Mouse (Mus musculus): ENCODE results near the gene Aspg. TPM values are rescaled to one million over a fixed set of nuclear protein-coding genes. Genes with fewer than 3 reads are reported as not detected.
A peak's percentile ranks its signal among the peaks of the same experiment; 100 is the strongest.

Gene Aspg
- polyA plus RNA-seq, 1 experiment from 2014 or later: 0.15 TPM

DNA sequence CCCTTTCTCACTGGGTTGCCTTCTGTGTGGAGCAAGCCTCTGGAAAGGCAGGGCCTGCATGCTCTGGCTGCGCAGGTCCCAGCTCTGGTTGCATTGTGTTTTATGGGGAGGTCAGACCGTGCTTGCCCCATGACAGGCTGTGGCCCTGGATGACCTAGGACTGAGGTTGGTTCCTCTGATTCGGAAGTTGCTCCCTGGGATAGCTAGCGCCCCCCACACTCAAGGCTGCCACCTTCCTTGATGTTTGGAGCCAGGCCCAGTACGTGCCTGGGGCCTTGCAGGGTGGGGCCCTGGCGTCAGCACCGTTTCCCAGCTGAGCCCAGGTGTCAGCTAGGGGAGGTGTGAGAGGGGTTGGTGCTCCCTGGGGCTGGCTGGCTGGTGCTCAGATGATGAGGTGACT is 43.5 kb downstream of the Aspg start:
- peaks cover 24 to 38% of the 10 kb centered on the region in 2 experiments for H3K4me1 ChIP-seq (ENCODE audit: control insufficient read depth in 2 of 2, insufficient read depth in 2 of 2, low read length in 2 of 2)
- H3K4me3 ChIP-seq (ENCODE audit: control insufficient read depth in 1 of 2, insufficient read depth in 1 of 2, low read depth in 1 of 2, low read length in 2 of 2): no peak overlapping the region

DNA sequence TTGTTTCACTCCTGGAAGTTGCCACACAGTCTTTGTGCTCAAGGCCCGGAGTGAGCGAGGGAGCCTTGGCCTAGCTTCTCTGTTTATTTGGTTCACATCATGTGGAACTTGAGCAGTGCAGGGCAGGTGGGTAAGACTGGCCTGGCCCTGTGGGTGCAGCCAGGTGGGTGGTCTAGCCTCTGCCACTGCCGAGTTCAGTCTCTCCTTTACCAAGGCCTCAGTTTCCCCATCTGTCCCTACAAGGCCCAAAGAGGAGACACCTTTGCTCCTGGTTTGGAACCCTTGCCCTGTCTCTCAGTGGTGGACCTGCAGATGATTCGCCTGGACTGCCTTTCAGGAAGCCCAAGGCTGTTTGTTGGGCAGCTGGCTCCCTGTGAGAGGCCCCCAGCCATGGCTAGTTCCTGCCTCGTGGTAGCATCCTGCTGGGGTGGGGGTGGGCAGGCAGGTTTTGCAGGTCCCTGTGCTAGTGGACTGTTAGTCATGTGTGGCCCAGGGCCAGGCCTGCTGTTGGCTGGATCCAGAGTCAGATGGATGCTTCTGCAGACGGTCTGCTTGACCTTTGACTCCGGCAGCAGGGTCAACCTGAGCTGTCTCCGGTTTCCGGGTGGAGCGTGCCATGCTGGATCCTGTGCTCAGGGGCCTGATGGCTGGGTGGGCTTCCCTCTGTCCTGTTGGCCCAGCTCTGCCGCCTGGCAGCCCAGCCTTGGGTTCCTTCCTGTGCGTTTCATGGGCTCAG is 44.9 kb downstream of the Aspg start:
- peaks cover 32 to 37% of the 10 kb centered on the region in 2 experiments for H3K4me1 ChIP-seq (ENCODE audit: control insufficient read depth in 2 of 2, insufficient read depth in 2 of 2, low read length in 2 of 2)
- H3K36me3 ChIP-seq (ENCODE audit: control insufficient read depth, insufficient read depth, low read length): no peaks in the 10 kb centered on the region
- H3K4me3 ChIP-seq (ENCODE audit: control insufficient read depth in 1 of 2, insufficient read depth in 1 of 2, low read depth in 1 of 2, low read length in 2 of 2): no peak overlapping the region
- H3K9me3 ChIP-seq (ENCODE audit: control insufficient read depth, low read length): no peaks in the 10 kb centered on the region
- 57% methylated on average over 12 of the region's 12 CpGs for WGBS
- no peak overlapping the region; the same call in 1 of the 2 replicates for H3K4me2 ChIP-seq (ENCODE audit: low read length)
- H3K27ac ChIP-seq (replicated peaks in 1 of 2; ENCODE audit: control insufficient read depth in 1 of 2, insufficient read depth in 1 of 2, low read depth in 2 of 2, low read length in 2 of 2): no peak overlapping the region
- H3K9ac ChIP-seq (ENCODE audit: low read length): no peak overlapping the region
- ATAC-seq (ENCODE audit: insufficient number of reproducible peaks, insufficient read depth, low FRiP score, low read depth): no peak
- H3K27me3 ChIP-seq (ENCODE audit: control insufficient read depth, insufficient read depth, low read length): peaks cover 16% of the 10 kb centered on the region

More for the DNA sequence above, 43.5 kb downstream of the Aspg start:
- peaks cover 23% of the 10 kb centered on the region for H3K27me3 ChIP-seq (ENCODE audit: control insufficient read depth, insufficient read depth, low read length)
- H3K9me3 ChIP-seq (ENCODE audit: control insufficient read depth, low read length): no peaks in the 10 kb centered on the region
- no peaks in the 10 kb centered on the region for H3K36me3 ChIP-seq (ENCODE audit: control insufficient read depth, insufficient read depth, low read length)
- no peak overlapping the region for H3K27ac ChIP-seq (replicated peaks in 1 of 2; ENCODE audit: control insufficient read depth in 1 of 2, insufficient read depth in 1 of 2, low read depth in 2 of 2, low read length in 2 of 2)
- no peak overlapping the region; the same call in 1 of the 2 replicates for H3K9ac ChIP-seq (ENCODE audit: low read length)
- 51% methylated on average over 7 of the region's 7 CpGs for WGBS
- ATAC-seq (ENCODE audit: insufficient number of reproducible peaks, insufficient read depth, low FRiP score, low read depth): no peak
- 0 out of 2 replicates have a peak overlapping the region, but pooled peaks have one; percentile 4 for H3K4me2 ChIP-seq (ENCODE audit: low read length)

DNA sequence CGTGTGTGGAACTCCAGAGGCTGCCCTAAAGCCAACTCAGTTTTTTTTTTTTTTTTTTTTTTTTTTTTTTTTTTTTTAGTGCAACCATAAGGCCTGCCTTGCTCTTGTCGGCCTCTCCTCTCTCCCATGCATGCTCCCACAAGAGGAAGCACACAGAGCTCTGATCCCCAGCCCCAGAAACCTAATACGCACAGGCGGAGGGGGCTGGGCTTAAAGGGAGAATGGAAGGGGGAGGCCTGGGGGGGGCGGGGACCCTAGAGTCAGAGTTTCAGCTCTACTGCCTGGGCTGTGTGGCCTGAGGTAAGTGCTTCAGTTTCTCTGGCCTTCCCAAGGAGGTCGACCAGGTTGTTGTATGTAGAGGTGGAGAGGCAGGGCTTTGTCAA is 45.5 kb downstream of the Aspg start:
- Histone ChIP-seq H3K4me3 (ENCODE audit: control insufficient read depth in 1 of 2, insufficient read depth in 1 of 2, low read depth in 1 of 2, low read length in 2 of 2) (no peak overlapping the region), H3K9ac (ENCODE audit: low read length) (no peak overlapping the region), H3K27me3 (ENCODE audit: control insufficient read depth, insufficient read depth, low read length) (peaks cover 12% of the 10 kb centered on the region; the same call in 1 of the 2 replicates), H3K36me3 (ENCODE audit: control insufficient read depth, insufficient read depth, low read length) (no peaks in the 10 kb centered on the region), H3K4me1 (ENCODE audit: control insufficient read depth in 2 of 2, insufficient read depth in 2 of 2, low read length in 2 of 2) (peaks cover 32 to 36% of the 10 kb centered on the region in 2 experiments), H3K9me3 (ENCODE audit: control insufficient read depth, low read length) (no peaks in the 10 kb centered on the region), H3K4me2 (ENCODE audit: low read length) (no peak overlapping the region), H3K27ac (replicated peaks in 1 of 2; ENCODE audit: control insufficient read depth in 1 of 2, insufficient read depth in 1 of 2, low read depth in 2 of 2, low read length in 2 of 2) (no peak overlapping the region)
- no peak for ATAC-seq (ENCODE audit: insufficient number of reproducible peaks, insufficient read depth, low FRiP score, low read depth)
- WGBS: 63% methylated on average over 6 of the region's 6 CpGs

DNA sequence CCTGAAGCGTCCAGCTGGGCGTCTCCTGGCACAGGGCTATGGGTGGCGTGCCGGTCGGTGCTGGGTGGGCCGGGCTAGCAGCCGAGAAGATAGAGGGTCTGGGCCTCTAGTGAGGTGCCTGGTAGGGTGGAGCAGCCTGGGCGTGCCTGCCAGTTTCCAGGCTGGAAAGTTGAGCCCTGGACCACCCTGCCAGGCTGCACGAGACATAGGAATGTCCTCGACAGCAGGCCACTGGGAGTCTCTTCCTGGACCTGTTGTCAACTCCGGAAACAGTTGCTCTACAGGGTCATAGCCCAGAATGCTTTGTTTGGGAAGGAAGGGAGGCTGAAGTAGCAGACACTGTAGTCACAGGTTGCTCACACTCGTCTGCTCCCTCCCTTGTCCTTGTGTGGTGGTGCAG is 47.1 kb downstream of the Aspg start:
- H3K4me2 ChIP-seq (ENCODE audit: low read length): no peak overlapping the region
- H3K36me3 ChIP-seq (ENCODE audit: control insufficient read depth, insufficient read depth, low read length): 0 out of 2 replicates have a peak, but pooled peaks cover 8% of the 10 kb centered on the region
- peak overlapping the region; percentile 8 to 73; a peak in 3 of 4 replicates for H3K27ac ChIP-seq (replicated peaks in 1 of 2; ENCODE audit: control insufficient read depth in 1 of 2, insufficient read depth in 1 of 2, low read depth in 2 of 2, low read length in 2 of 2)
- H3K9ac ChIP-seq (ENCODE audit: low read length): no peak overlapping the region
- no peaks in the 10 kb centered on the region for H3K27me3 ChIP-seq (ENCODE audit: control insufficient read depth, insufficient read depth, low read length)
- 71% methylated on average over 12 of the region's 12 CpGs for WGBS
- no peak for ATAC-seq (ENCODE audit: insufficient number of reproducible peaks, insufficient read depth, low FRiP score, low read depth)
- peaks cover 30 to 36% of the 10 kb centered on the region in 2 experiments for H3K4me1 ChIP-seq (ENCODE audit: control insufficient read depth in 2 of 2, insufficient read depth in 2 of 2, low read length in 2 of 2)
- no peaks in the 10 kb centered on the region for H3K9me3 ChIP-seq (ENCODE audit: control insufficient read depth, low read length)
- no peak overlapping the region for H3K4me3 ChIP-seq (ENCODE audit: control insufficient read depth in 1 of 2, insufficient read depth in 1 of 2, low read depth in 1 of 2, low read length in 2 of 2)

DNA sequence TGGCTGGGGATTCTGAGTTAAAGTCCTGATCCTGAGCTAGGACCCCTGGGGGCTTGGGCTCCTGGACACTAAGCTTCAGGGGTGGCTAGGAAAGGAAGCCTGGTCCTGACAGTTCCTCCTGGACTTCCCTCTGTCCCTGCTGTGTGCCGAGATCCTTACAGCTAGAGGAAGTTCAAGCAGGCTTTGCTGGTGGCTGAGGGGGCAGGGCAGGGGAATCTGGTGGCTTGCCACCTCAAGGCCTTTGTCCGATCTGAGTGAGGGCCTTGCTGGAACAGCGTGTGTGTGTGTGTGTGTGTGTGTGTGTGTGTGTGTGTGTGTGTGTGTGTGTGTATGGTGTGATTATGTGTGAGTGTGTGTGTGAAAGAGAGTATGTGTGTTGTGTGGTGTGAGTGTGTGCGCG is 48.0 kb downstream of the Aspg start:
- 49% methylated on average over 4 of the region's 5 CpGs for WGBS

DNA sequence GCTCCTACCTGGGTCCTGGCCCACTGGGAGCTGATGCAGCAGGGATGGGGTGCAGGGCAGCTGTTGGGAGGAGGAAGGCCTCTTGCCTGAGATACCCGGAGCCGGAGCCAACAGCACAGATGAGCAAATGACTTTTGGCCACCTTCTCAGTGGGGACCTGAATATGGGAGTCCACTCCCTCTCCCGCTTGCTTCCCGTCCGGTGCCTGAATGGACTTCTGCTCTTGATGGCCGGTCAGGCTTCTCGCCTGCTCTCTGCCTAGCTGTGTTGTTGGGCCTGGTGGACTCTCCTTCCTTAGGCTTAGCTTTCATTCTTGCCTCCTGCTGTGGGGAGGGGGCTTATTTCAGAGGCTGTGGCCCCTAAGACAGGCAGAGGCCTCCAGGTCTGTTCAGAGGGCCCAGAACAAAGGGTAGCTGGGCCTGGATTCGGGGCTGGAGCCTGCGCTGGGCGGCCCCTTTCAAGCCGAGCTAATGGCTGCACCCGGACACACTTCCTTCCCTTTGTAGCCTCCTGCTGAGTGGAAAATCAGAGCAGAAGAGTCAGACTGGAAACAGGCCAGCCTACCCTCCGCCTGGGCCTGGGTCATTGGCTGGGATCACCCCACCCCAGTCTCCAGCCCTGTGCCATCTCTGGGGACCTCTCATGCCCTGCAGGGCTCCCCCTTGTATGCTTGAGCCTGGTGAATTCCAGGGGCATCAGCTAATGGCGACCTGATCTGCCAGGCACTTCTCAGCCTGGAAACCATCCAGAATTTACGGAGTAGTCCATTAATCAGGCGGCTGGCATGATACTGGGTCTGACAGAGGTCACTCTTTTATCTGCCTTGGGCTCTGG is 49.0 kb downstream of the Aspg start:
- 54% methylated on average over 16 of the region's 16 CpGs for WGBS
- peaks cover 25 to 32% of the 10 kb centered on the region in 2 experiments for H3K4me1 ChIP-seq (ENCODE audit: control insufficient read depth in 2 of 2, insufficient read depth in 2 of 2, low read length in 2 of 2)
- no peak overlapping the region for H3K4me3 ChIP-seq (ENCODE audit: control insufficient read depth in 1 of 2, insufficient read depth in 1 of 2, low read depth in 1 of 2, low read length in 2 of 2)
- H3K27me3 ChIP-seq (ENCODE audit: control insufficient read depth, insufficient read depth, low read length): no peaks in the 10 kb centered on the region
- H3K27ac ChIP-seq (replicated peaks in 1 of 2; ENCODE audit: control insufficient read depth in 1 of 2, insufficient read depth in 1 of 2, low read depth in 2 of 2, low read length in 2 of 2): peak overlapping the region; percentile 73 to 78
- ATAC-seq (ENCODE audit: insufficient number of reproducible peaks, insufficient read depth, low FRiP score, low read depth): peak; percentile 51
- H3K9ac ChIP-seq (ENCODE audit: low read length): peak overlapping the region; percentile 42; the same call in 1 of the 2 replicates
- H3K9me3 ChIP-seq (ENCODE audit: control insufficient read depth, low read length): no peaks in the 10 kb centered on the region
- H3K4me2 ChIP-seq (ENCODE audit: low read length): no peak overlapping the region
- H3K36me3 ChIP-seq (ENCODE audit: control insufficient read depth, insufficient read depth, low read length): 0 out of 2 replicates have a peak, but pooled peaks cover 8% of the 10 kb centered on the region

More for the DNA sequence above, 48.0 kb downstream of the Aspg start:
- H3K9me3 ChIP-seq (ENCODE audit: control insufficient read depth, low read length): no peaks in the 10 kb centered on the region
- H3K4me3 ChIP-seq (ENCODE audit: control insufficient read depth in 1 of 2, insufficient read depth in 1 of 2, low read depth in 1 of 2, low read length in 2 of 2): no peak overlapping the region
- H3K27ac ChIP-seq (replicated peaks in 1 of 2; ENCODE audit: control insufficient read depth in 1 of 2, insufficient read depth in 1 of 2, low read depth in 2 of 2, low read length in 2 of 2): peak overlapping the region; percentile 29 to 73
- 0 out of 2 replicates have a peak, but pooled peaks cover 8% of the 10 kb centered on the region for H3K36me3 ChIP-seq (ENCODE audit: control insufficient read depth, insufficient read depth, low read length)
- H3K4me2 ChIP-seq (ENCODE audit: low read length): 0 out of 2 replicates have a peak overlapping the region, but pooled peaks have one; percentile 18
- H3K27me3 ChIP-seq (ENCODE audit: control insufficient read depth, insufficient read depth, low read length): no peaks in the 10 kb centered on the region
- peaks cover 30 to 36% of the 10 kb centered on the region in 2 experiments for H3K4me1 ChIP-seq (ENCODE audit: control insufficient read depth in 2 of 2, insufficient read depth in 2 of 2, low read length in 2 of 2)
- ATAC-seq (ENCODE audit: insufficient number of reproducible peaks, insufficient read depth, low FRiP score, low read depth): no peak
- H3K9ac ChIP-seq (ENCODE audit: low read length): no peak overlapping the region; the same call in 1 of the 2 replicates

DNA sequence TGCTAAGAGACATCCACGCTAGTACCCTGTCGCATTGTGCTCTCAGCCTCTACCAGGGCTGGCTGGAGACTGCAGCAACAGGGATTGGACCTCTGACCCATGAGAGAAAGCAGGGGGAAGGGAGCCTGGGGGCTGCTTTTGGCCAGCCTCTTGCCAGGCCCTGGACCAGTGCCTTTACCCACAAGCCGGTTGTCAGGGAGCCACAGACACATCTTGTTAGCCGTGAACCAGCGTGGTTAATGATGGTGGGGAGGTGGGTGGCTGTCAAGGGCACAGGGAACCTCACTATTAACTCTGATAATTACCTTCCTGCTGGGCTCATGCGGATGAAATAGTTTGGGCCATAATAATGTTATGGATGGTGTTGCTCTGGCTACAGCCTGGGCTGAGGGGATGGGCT is 50.3 kb downstream of the Aspg start:
- Histone ChIP-seq H3K36me3 (ENCODE audit: control insufficient read depth, insufficient read depth, low read length) (0 out of 2 replicates have a peak, but pooled peaks cover 8% of the 10 kb centered on the region), H3K4me2 (ENCODE audit: low read length) (no peak overlapping the region), H3K4me3 (ENCODE audit: control insufficient read depth in 1 of 2, insufficient read depth in 1 of 2, low read depth in 1 of 2, low read length in 2 of 2) (no peak overlapping the region), H3K9ac (ENCODE audit: low read length) (no peak overlapping the region), H3K9me3 (ENCODE audit: control insufficient read depth, low read length) (no peaks in the 10 kb centered on the region), H3K27ac (replicated peaks in 1 of 2; ENCODE audit: control insufficient read depth in 1 of 2, insufficient read depth in 1 of 2, low read depth in 2 of 2, low read length in 2 of 2) (no peak overlapping the region), H3K4me1 (ENCODE audit: control insufficient read depth in 2 of 2, insufficient read depth in 2 of 2, low read length in 2 of 2) (peaks cover 20 to 25% of the 10 kb centered on the region in 2 experiments), H3K27me3 (ENCODE audit: control insufficient read depth, insufficient read depth, low read length) (no peaks in the 10 kb centered on the region)
- 83% methylated on average over 6 of the region's 6 CpGs for WGBS
- no peak for ATAC-seq (ENCODE audit: insufficient number of reproducible peaks, insufficient read depth, low FRiP score, low read depth)

Data from heart, embryonic 14.5 days (tissue).